Mouse (Mus musculus): Measurements from ENCODE around the gene Tnfrsf9.
A peak's percentile ranks its signal among the peaks of the same experiment; 100 is the strongest.

Tnfrsf9 gene

GRCm38 (mm10) chr4:150927789-150928188 lies 13.4 kb downstream of the Tnfrsf9 start:
- no peak for DNase-seq (ENCODE audit: low spot score in 2 of 2)

GRCm38 (mm10) chr4:150933503-150933902 lies 19.1 kb downstream of the Tnfrsf9 start:
- DNase-seq (ENCODE audit: low spot score in 2 of 2): no peak

GRCm38 (mm10) chr4:150937293-150938062 lies 23.1 kb downstream of the Tnfrsf9 start:
- DNase-seq (ENCODE audit: low spot score in 2 of 2): peak; percentile 42 to 54

- DNase-seq (ENCODE audit: low spot score in 2 of 2): peak in 1 of 2 experiments; percentile 21
Measured at GRCm38 (mm10) chr4:150938063-150938452, 23.7 kb downstream of the Tnfrsf9 start.

- no peak for DNase-seq (ENCODE audit: low spot score in 2 of 2)
Measured at GRCm38 (mm10) chr4:150939991-150940651, 25.8 kb downstream of the Tnfrsf9 start.

GRCm38 (mm10) chr4:150944707-150945106 lies 30.3 kb downstream of the Tnfrsf9 start:
- DNase-seq (ENCODE audit: low spot score in 2 of 2): no peak

GRCm38 (mm10) chr4:150950972-150951371 lies 36.6 kb downstream of the Tnfrsf9 start:
- no peak for DNase-seq (ENCODE audit: low spot score in 2 of 2)

GRCm38 (mm10) chr4:150956369-150957105 lies 42.2 kb downstream of the Tnfrsf9 start:
- DNase-seq (ENCODE audit: low spot score in 2 of 2): peak; percentile 38 to 39

- no peak for DNase-seq (ENCODE audit: low spot score in 2 of 2)
Measured at GRCm38 (mm10) chr4:150957106-150957458, 42.7 kb downstream of the Tnfrsf9 start.

- DNase-seq (ENCODE audit: low spot score in 2 of 2): no peak
Measured at GRCm38 (mm10) chr4:150958536-150958935, 44.2 kb downstream of the Tnfrsf9 start.

- DNase-seq (ENCODE audit: low spot score in 2 of 2): no peak
Measured at GRCm38 (mm10) chr4:150962231-150962630, 47.9 kb downstream of the Tnfrsf9 start.

GRCm38 (mm10) chr4:150963711-150964110 lies 49.3 kb downstream of the Tnfrsf9 start:
- DNase-seq (ENCODE audit: low spot score in 2 of 2): no peak

- DNase-seq (ENCODE audit: low spot score in 2 of 2): peak; percentile 94
Measured at GRCm38 (mm10) chr4:150964635-150965554, 50.5 kb downstream of the Tnfrsf9 start.

- no peak for DNase-seq (ENCODE audit: low spot score in 2 of 2)
Measured at GRCm38 (mm10) chr4:150965555-150965951, 51.2 kb downstream of the Tnfrsf9 start.

GRCm38 (mm10) chr4:150966556-150966955 lies 52.2 kb downstream of the Tnfrsf9 start:
- peak; percentile 71 to 79 for DNase-seq (ENCODE audit: low spot score in 2 of 2)

GRCm38 (mm10) chr4:150968956-150969355 lies 54.6 kb downstream of the Tnfrsf9 start:
- DNase-seq (ENCODE audit: low spot score in 2 of 2): no peak

GRCm38 (mm10) chr4:150973264-150973663 lies 58.9 kb downstream of the Tnfrsf9 start:
- DNase-seq (ENCODE audit: low spot score in 2 of 2): no peak

GRCm38 (mm10) chr4:150975145-150975544 lies 60.8 kb downstream of the Tnfrsf9 start:
- no peak for DNase-seq (ENCODE audit: low spot score in 2 of 2)

- DNase-seq (ENCODE audit: low spot score in 2 of 2): no peak
Measured at GRCm38 (mm10) chr4:150978156-150978910, 64.0 kb downstream of the Tnfrsf9 start.

- DNase-seq (ENCODE audit: low spot score in 2 of 2): no peak
Measured at GRCm38 (mm10) chr4:150979455-150979854, 65.1 kb downstream of the Tnfrsf9 start.

GRCm38 (mm10) chr4:150980153-150980552 lies 65.8 kb downstream of the Tnfrsf9 start:
- no peak for DNase-seq (ENCODE audit: low spot score in 2 of 2)

Data from right cerebral cortex, adult 2 months (tissue).